Mouse (Mus musculus) neutrophil, adult 5-6 weeks (primary cell): ENCODE measurements around the gene Slain1. TPM values are rescaled to one million over a fixed set of nuclear protein-coding genes. Genes with fewer than 3 reads are reported as not detected.
"Not testable (repeated sequence)": the region's sequence is repeated elsewhere in the genome, so short reads cannot be mapped to it uniquely, and the experiment has no call there.

ENCODE experiments used
- ATAC-seq: fragments of 151-379, 151-347 bp; 2 replicates; pipeline ENCODE4 v1.8.0; 2017; ENCODE audit warnings: mild to moderate bottlenecking, moderate TSS enrichment; ENCODE audit not compliant: insufficient number of reproducible peaks, poor library complexity, low FRiP score, severe bottlenecking; ENCODE audit errors: extremely low read depth
- total RNA-seq: library from RNA; stranded (forward); fragments of 200-1000 nt; gene quantifications from 2 replicates; pipeline ENCODE4 v1.2.3, GENCODE M21; 2017

The Slain1 gene
- total RNA-seq, 1 experiment from 2014 or later, result 31.2 TPM

GRCm38 (mm10) chr14:103717979-103718378, 68.0 kb downstream of the Slain1 start:
- no peak for ATAC-seq

- ATAC-seq, result no peak
Measured at GRCm38 (mm10) chr14:103718393-103718792, 68.4 kb downstream of the Slain1 start.

GRCm38 (mm10) chr14:103718836-103719575, 69.0 kb downstream of the Slain1 start:
- peak; percentile 91 for ATAC-seq

GRCm38 (mm10) chr14:103720163-103720562, 70.1 kb downstream of the Slain1 start:
- ATAC-seq, result no peak

GRCm38 (mm10) chr14:103720637-103721355, 70.8 kb downstream of the Slain1 start:
- ATAC-seq, result peak; percentile 58

DNA sequence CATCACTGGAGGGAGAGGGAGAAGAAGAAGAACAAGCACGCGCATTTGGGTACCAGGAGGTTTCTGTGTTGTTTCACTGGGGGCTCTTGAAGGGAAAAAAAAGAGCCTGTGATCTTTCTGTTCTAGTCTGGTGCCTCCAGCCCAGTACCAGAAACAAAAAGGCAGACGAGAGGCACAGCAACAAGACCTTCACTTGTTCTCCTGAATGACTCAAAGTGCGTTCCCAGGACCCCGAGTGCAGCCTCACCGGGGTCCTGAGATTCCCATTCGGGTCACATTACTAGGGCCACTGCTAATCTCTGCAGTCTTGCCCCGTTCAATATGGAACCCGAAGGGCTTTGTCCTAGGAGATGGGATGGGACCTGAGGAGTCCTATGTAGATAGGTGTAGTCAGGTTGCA, 73.3 kb downstream of the Slain1 start:
- ATAC-seq, result no peak

- ATAC-seq, result no peak
Measured at GRCm38 (mm10) chr14:103723841-103724240, 73.8 kb downstream of the Slain1 start.

DNA sequence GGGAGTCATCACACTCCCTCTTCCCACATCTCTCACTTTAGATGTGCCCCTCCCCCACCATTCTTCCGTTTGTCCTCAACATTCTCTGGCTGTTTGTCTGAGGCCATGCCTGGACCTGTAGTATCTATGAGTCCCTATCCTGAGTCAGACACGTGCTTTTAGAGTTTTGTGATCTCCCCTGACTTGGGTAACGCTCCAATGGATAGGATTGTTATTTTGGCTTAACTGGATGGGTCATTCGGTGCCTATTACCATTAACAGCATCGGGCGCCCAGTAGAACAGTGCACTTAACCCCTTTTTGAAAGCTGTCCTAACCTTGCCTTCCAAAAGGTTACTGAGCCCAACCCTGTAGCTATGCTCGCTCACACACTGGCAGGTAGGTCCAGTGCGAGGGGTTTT, 78.5 kb downstream of the Slain1 start:
- no peak for ATAC-seq

DNA sequence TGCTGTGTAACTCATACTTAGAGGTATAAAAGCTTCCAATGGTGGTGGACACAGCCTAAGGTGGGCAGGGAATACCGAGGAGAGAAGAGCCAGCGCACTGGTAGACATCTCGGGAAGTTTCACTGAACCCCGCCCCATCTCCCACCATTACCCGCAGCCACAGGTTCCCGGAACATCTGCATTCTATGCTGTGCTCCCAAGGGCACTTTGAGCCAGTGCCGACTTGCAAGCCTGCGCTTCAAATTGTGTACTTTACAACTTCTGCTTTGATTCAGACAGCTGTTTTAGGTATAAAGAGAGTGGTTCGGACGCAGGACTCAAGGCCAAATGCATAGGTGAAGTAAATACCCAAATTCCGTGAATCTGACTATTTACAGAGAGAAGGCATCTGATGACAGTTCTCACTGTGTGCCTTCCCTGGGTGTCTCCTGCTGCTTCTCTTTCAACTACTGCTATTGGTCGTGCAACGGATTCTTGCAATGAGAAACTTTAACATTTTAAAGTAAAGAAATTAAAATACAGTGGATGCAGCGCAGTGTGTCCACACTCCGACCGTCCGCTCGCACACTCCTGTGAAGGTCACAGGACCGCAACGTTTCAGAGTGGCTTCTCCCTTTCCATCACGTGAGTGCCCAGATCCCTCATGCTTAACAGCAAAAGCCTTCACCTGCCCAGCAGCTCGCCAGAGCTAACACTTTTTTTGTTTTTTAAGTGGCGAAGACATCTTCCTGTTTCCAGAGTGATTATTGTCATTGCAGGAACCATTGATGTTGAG, 79.1 kb downstream of the Slain1 start:
- no peak for ATAC-seq

GRCm38 (mm10) chr14:103729760-103730367, 79.8 kb downstream of the Slain1 start:
- ATAC-seq, result no peak

DNA sequence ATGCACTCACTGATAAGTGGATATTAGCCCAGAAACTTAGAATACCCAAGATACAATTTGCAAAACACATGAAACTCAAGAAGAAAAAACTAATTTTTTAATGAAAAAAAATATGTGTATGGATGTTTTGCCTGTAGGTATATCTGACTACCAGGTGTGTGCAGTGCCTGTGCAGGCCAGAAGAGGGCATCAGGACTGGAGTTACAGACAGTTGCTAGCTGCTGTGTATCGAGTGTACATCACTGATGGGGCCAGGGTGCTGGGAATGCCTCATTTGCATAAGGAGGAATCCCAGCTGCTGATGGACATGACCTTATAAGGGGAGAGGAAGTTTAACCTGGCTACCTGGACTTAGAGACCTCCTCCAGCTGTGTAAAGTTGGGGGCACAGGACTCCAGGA, 82.6 kb downstream of the Slain1 start:
- no peak for ATAC-seq

DNA sequence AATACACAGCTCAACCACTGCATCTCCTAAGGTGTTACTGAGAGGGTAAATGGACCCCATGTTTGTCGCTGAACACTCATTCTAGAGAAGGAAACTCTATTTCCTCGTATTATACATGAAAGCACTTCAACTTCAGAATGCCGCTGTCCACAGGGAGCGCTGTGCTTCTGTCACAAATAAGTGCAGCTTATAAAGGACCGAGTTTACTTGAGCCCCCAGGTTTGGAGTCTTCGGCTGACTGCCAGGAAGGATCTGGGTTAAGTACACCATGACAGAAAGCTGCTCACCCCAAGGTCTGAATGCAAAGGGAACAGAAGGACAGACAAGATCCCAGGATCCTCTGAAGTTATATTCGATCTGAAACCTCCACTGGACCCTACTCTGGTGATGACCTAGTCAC, 91.2 kb downstream of the Slain1 start:
- no peak for ATAC-seq

GRCm38 (mm10) chr14:103742150-103742549, 92.1 kb downstream of the Slain1 start:
- no peak for ATAC-seq

- no peak for ATAC-seq
Measured at GRCm38 (mm10) chr14:103747345-103747744, 97.3 kb downstream of the Slain1 start.

DNA sequence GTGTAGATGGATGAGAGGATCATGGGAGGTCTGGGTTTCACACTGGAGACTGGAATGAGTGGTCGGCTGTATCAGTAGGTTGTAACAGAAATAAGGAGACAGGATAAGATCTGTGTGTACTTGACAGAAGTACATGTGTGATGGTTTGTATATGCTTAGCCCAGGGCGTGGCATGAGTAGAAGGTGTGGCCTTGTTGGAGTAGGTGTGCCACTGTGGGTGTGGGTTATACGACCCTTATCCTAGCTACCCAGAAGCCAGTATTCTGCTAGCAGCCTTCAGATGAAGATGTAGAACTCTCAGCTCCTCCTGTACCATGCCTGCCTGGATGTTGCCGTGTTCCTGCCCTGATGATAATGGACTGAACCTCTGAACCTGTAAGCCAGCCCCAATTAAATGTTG, 100.6 kb downstream of the Slain1 start:
- not testable (repeated sequence) for ATAC-seq

DNA sequence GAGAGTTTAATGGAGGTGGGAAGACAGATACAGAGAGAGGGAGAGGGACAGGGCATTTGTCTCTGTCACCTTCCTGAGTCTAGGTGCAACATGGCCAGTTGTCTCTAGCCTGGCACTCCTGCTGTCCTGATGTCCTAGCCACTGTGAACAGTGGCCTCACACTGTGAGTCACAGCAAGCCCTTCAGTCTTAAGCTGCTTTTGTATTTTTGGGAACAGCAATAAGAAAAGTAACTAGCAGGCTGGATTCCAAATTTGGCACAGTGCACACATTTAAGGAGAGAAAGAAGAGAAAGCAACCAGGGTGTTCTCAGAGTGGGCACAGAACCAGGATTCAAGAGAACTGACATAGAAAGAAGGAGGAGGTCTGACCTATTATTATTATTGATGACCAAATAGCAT, 101.4 kb downstream of the Slain1 start:
- no peak for ATAC-seq

DNA sequence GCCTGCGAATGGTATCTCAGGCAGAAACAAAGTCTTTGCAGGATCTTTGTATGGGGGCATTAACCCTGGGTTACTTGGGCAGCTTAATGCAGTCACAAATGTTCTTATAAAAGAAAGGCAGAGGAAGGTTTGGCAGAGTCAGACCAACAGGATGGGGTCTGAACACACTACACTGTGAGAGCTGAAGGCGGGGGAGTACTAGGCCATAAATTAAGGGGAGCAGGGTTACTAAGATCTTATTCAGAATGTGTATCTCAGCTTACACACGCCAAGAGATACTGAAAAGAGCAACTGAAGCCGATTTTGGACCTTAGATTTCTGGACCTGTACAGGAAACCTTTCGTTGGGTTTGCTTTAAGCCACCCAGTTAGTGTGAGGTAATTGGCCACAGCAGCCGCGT, 102.7 kb downstream of the Slain1 start:
- no peak for ATAC-seq

DNA sequence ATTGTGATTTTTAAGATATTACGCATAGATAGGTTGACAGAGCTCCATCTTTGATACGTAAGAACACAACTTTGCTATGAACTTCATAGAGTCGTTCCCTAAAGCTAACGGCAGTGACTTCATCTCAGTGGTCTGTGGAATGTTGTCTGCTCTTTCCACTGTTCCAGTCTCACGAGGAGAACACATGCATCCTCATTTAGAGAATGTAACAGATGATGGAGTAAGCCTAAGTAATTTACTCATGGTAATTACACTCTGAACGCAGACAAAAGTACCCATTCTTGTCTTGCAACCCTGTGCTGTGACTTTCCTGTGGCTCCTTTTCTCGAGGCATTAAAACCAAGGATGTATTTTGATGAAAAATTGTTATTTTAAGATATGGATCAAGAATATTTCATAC, 104.0 kb downstream of the Slain1 start:
- ATAC-seq, result no peak

- no peak for ATAC-seq
Measured at GRCm38 (mm10) chr14:103754465-103754864, 104.4 kb downstream of the Slain1 start.
